Comparison of ENCODE assay signal across 16 mouse cellular contexts in the genomic region with DNA sequence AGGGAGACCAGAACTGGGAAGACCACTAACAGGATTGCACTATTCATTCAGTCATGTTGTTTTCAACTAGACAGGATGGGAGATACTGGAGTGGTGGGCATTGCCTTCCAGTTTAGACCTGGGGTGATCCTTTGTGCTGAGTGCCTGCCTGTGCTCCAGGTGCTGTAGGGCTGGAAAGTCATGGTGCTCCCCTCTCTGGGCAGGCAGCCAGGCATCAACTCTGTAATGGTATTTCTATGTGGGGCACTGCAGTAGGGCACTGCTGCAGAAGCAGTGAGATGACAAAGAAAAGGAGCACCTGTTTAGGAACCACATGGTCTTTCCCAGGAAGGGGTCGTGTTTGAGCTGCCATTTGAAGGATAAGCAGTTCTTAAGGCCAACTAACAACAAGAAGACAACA. TPM values are rescaled to one million over a fixed set of nuclear protein-coding genes. Genes with fewer than 3 reads are reported as not detected.
DNase-seq lines count a peak whose midpoint lies in the region; ATAC-seq and TF ChIP-seq lines count a peak whose summit lies in the region.
"Had no signal": no experiment of that assay in that cellular context is flagged by ENCODE, and none has a peak within 500 bp of the region (broad histone marks: within the 10 kb centered on the region; RNA-seq: fewer than 3 reads in every experiment).

No protein-coding gene starts in this region.

- H3K27me3 ChIP-seq in heart, embryonic 16.5 days (ENCODE audit: control insufficient read depth, insufficient read depth, low read length), result no peaks in the 10 kb centered on the region
- no peaks in the 10 kb centered on the region for H3K27me3 ChIP-seq in heart, embryonic 10.5 days (ENCODE audit: insufficient read depth, poor library complexity, severe bottlenecking)
- no peaks in the 10 kb centered on the region for H3K27me3 ChIP-seq in MEL (ENCODE audit: control insufficient read depth in 1 of 2, insufficient read depth in 2 of 2, low read length in 2 of 2)
- no peaks in the 10 kb centered on the region for H3K27me3 ChIP-seq in forebrain, postnatal 0 days (ENCODE audit: insufficient read depth, low read length)
- H3K27me3 ChIP-seq: CH12.LX; liver, embryonic 15.5 days; midbrain, embryonic 15.5 days; neural tube, embryonic 12.5 days; Patski had no signal

- H3K4me1 ChIP-seq in heart, embryonic 16.5 days (ENCODE audit: control insufficient read depth, insufficient read depth, low read length), result peaks cover 40% of the 10 kb centered on the region
- H3K4me1 ChIP-seq in heart, embryonic 10.5 days, result peaks cover 34% of the 10 kb centered on the region
- H3K4me1 ChIP-seq in MEL (ENCODE audit: control insufficient read depth in 1 of 2, insufficient read depth in 2 of 2, low read length in 2 of 2), result peaks cover 12 to 18% of the 10 kb centered on the region in 2 experiments
- no peaks in the 10 kb centered on the region; the same call in 1 of the 2 replicates for H3K4me1 ChIP-seq in forebrain, postnatal 0 days (ENCODE audit: insufficient read depth)

- no peak for TF ChIP-seq EP300 in MEL (IDR thresholded peaks at IDR 0.05; ENCODE audit: low read depth in 1 of 2, low read length in 2 of 2)

- H3K9me3 ChIP-seq in heart, embryonic 16.5 days (replicated peaks; ENCODE audit: control insufficient read depth, low read length), result no peaks in the 10 kb centered on the region
- no peaks in the 10 kb centered on the region for H3K9me3 ChIP-seq in heart, embryonic 10.5 days
- no peaks in the 10 kb centered on the region for H3K9me3 ChIP-seq in MEL (replicated peaks; ENCODE audit: insufficient read depth, low read length)
- no peaks in the 10 kb centered on the region for H3K9me3 ChIP-seq in forebrain, postnatal 0 days (ENCODE audit: low read length)
- H3K9me3 ChIP-seq: hindbrain, embryonic 10.5 days; liver, embryonic 15.5 days; midbrain, embryonic 15.5 days; neural tube, embryonic 12.5 days had no signal

- no peaks in the 10 kb centered on the region for H3K36me3 ChIP-seq in heart, embryonic 16.5 days (ENCODE audit: control insufficient read depth, insufficient read depth)
- no peaks in the 10 kb centered on the region for H3K36me3 ChIP-seq in heart, embryonic 10.5 days
- H3K36me3 ChIP-seq in MEL (ENCODE audit: control insufficient read depth in 1 of 2, insufficient read depth in 2 of 2, low read length in 2 of 2), result peaks cover 0 to 26% of the 10 kb centered on the region in 2 experiments; a peak in 2 of 4 replicates
- H3K36me3 ChIP-seq in forebrain, postnatal 0 days (ENCODE audit: insufficient read depth), result no peaks in the 10 kb centered on the region
- H3K36me3 ChIP-seq: hindbrain, embryonic 10.5 days; liver, embryonic 15.5 days; midbrain, embryonic 15.5 days; neural tube, embryonic 12.5 days had no signal

- no peak overlapping the region for H3K9ac ChIP-seq in heart, embryonic 16.5 days (ENCODE audit: low read length)
- H3K9ac ChIP-seq in MEL (ENCODE audit: control insufficient read depth, low read depth, low read length, poor library complexity, severe bottlenecking), result no peak overlapping the region
- no peak overlapping the region for H3K9ac ChIP-seq in forebrain, postnatal 0 days
- H3K9ac ChIP-seq: liver, embryonic 15.5 days; midbrain, embryonic 15.5 days; neural tube, embryonic 12.5 days had no signal

- peaks cover 9% of the 10 kb centered on the region; the same call in 1 of the 2 replicates for H3K79me2 ChIP-seq in MEL (ENCODE audit: control insufficient read depth, insufficient read depth, low read length, poor library complexity)

- H3K27ac ChIP-seq in heart, embryonic 16.5 days (ENCODE audit: low read length), result peak overlapping the region; percentile 63
- no peak overlapping the region for H3K27ac ChIP-seq in heart, embryonic 10.5 days
- peak overlapping the region; percentile 28; the same call in 1 of the 2 replicates for H3K27ac ChIP-seq in MEL (ENCODE audit: control insufficient read depth, low read depth, low read length)
- H3K27ac ChIP-seq in forebrain, postnatal 0 days (ENCODE audit: low read depth, low read length), result no peak overlapping the region
- H3K27ac ChIP-seq: hindbrain, embryonic 10.5 days; liver, embryonic 15.5 days; midbrain, embryonic 15.5 days; neural tube, embryonic 12.5 days had no signal

- DNase-seq in adrenal gland, postnatal 25 days, result peak; percentile 4
- no peak for DNase-seq in adrenal gland, adult 2 months
- no peak for DNase-seq in heart, embryonic 10.5 days (ENCODE audit: low spot score)
- DNase-seq in MEL (ENCODE audit: low read depth, low spot score), result no peak
- DNase-seq in kidney, postnatal 25 days, result peak; percentile 41 to 47
- no peak for DNase-seq in forebrain, postnatal 0 days
- no peak for DNase-seq in embryo, embryonic 10.5 days (ENCODE audit: low spot score)
- DNase-seq: left cerebral cortex, postnatal 4 days; lung, postnatal 36 days had no signal

- TF ChIP-seq RAD21 in MEL (IDR thresholded peaks at IDR 0.05; ENCODE audit: low read depth, low read length), result no peak

- 13% methylated on average over 1 of the region's 1 CpGs for WGBS in heart, embryonic 16.5 days
- 47% methylated on average over 1 of the region's 1 CpGs for WGBS in heart, embryonic 10.5 days
- WGBS in forebrain, postnatal 0 days, result 37% methylated on average over 1 of the region's 1 CpGs

- TF ChIP-seq POLR2A in MEL (IDR thresholded peaks at IDR 0.05; ENCODE audit: control insufficient read depth in 1 of 2, insufficient read depth in 1 of 2, low read depth in 1 of 2, low read length in 2 of 2, poor library complexity in 1 of 2), result no peak

- TF ChIP-seq CTCF in MEL (IDR thresholded peaks at IDR 0.05 in 2 of 3, conservative IDR thresholded peaks at IDR 0.05 in 1 of 3; ENCODE audit: control insufficient read depth in 1 of 3, insufficient read depth in 1 of 3, low read depth in 2 of 3, low read length in 3 of 3, poor library complexity in 1 of 3, severe bottlenecking in 1 of 3), result no peak
- TF ChIP-seq CTCF in forebrain, postnatal 0 days (IDR thresholded peaks at IDR 0.05; ENCODE audit: low read depth), result no peak

- H3K4me2 ChIP-seq in heart, embryonic 16.5 days (ENCODE audit: low read depth, low read length), result no peak overlapping the region
- no peak overlapping the region for H3K4me2 ChIP-seq in forebrain, postnatal 0 days (ENCODE audit: low read depth)
- H3K4me2 ChIP-seq: liver, embryonic 15.5 days; midbrain, embryonic 15.5 days; neural tube, embryonic 12.5 days had no signal

- H3K4me3 ChIP-seq in heart, embryonic 16.5 days (ENCODE audit: low read length), result no peak overlapping the region
- no peak overlapping the region for H3K4me3 ChIP-seq in heart, embryonic 10.5 days
- no peak overlapping the region for H3K4me3 ChIP-seq in MEL (ENCODE audit: control insufficient read depth in 1 of 2, insufficient read depth in 1 of 2, low read depth in 2 of 2, low read length in 2 of 2)
- H3K4me3 ChIP-seq in forebrain, postnatal 0 days (ENCODE audit: low read depth, low read length), result no peak overlapping the region
- H3K4me3 ChIP-seq: hindbrain, embryonic 10.5 days; liver, embryonic 15.5 days; midbrain, embryonic 15.5 days; neural tube, embryonic 12.5 days had no signal

- peak; percentile 69 for ATAC-seq in heart, embryonic 16.5 days (replicated peaks; ENCODE audit: extremely low read depth, insufficient read depth, low FRiP score)
- no peak for ATAC-seq in forebrain, postnatal 0 days
- ATAC-seq: Patski had no signal

TF ChIP-seq in MEL, 35 proteins besides CTCF, POLR2A, EP300 and RAD21:
- TF ChIP-seq MEF2A (IDR thresholded peaks at IDR 0.05; ENCODE audit: extremely low read depth, insufficient replicate concordance, low read depth, low read length, poor library complexity, severe bottlenecking), result no peak
- no peak for TF ChIP-seq SIN3A (IDR thresholded peaks at IDR 0.05; ENCODE audit: low read length)
- TF ChIP-seq RCOR1 (IDR thresholded peaks at IDR 0.05; ENCODE audit: low read depth, low read length), result no peak
- TF ChIP-seq UBTF (IDR thresholded peaks at IDR 0.05; ENCODE audit: borderline replicate concordance, insufficient read depth, low read depth, low read length), result no peak
- TF ChIP-seq ZNF384 (IDR thresholded peaks at IDR 0.05; ENCODE audit: low read depth, low read length), result no peak
- no peak for TF ChIP-seq ELF1 (IDR thresholded peaks at IDR 0.05; ENCODE audit: low read depth, low read length)
- TF ChIP-seq BHLHE40 (IDR thresholded peaks at IDR 0.05; ENCODE audit: borderline replicate concordance, low read depth, low read length), result no peak
- TF ChIP-seq USF2 (IDR thresholded peaks at IDR 0.05; ENCODE audit: borderline replicate concordance in 1 of 2, insufficient read depth in 1 of 2, low read depth in 1 of 2, low read length in 2 of 2), result no peak
- no peak for TF ChIP-seq POLR2AphosphoS5 (IDR thresholded peaks at IDR 0.05; ENCODE audit: borderline replicate concordance, low read depth, low read length)
- no peak for TF ChIP-seq SMC3 (IDR thresholded peaks at IDR 0.05; ENCODE audit: low read depth, low read length)

RNA-seq across cellular contexts. Expression of a gene that starts 7.9 kb away (rescaled TPM):
- 20.8 and 26.9 TPM in 2 replicates for total RNA-seq in adrenal gland, postnatal 25 days (2021)
- total RNA-seq in adrenal gland, adult 2 months (2021), result 10 to 100 TPM; 19.7 to 21.7 TPM
- 0.97 and 1.6 TPM in 2 replicates for polyA plus RNA-seq in adrenal gland, adult 2 months (2012; rRNA removed)
- polyA plus RNA-seq in heart, embryonic 16.5 days (2015; fragmentation: Nextera tagmentation; extraction: Ambion mirVana), result 28.9 and 30.3 TPM in 2 replicates
- polyA plus RNA-seq in heart, embryonic 10.5 days (2016; fragmentation: Nextera tagmentation; extraction: Ambion mirVana), result 31.7 and 40.6 TPM in 2 replicates
- 5.1 and 6.2 TPM in 2 replicates for total RNA-seq in MEL (2012; rRNA removed)
- 1 to 10 TPM in 1 of 2 experiments, not detected in 1; 9.2 TPM for polyA plus RNA-seq in MEL (2012; ENCODE audit: insufficient read depth in 1 of 2, insufficient read length in 2 of 2, low read depth in 1 of 2, low replicate concordance in 2 of 2, missing spikeins in 1 of 2)
- 7.1 and 7.6 TPM in 2 replicates for total RNA-seq in forebrain, postnatal 0 days (2014; rRNA removed)
- polyA plus RNA-seq in forebrain, postnatal 0 days (2015; fragmentation: Nextera tagmentation; extraction: Ambion mirVana), result 8.1 and 11.0 TPM in 2 replicates

Comparison
In these comparisons a context has a peak if more than half of its experiments do, and no peak if none do; other contexts are left out.
1. DNase-seq: peak in adrenal gland, postnatal 25 days (single experiment) and kidney, postnatal 25 days (2 of 2); none in adrenal gland, adult 2 months (single experiment), heart, embryonic 10.5 days (single experiment), MEL (single experiment), forebrain, postnatal 0 days (single experiment) and embryo, embryonic 10.5 days (single experiment).
2. H3K27ac ChIP-seq: peak in heart, embryonic 16.5 days (single experiment) and MEL (single experiment); none in heart, embryonic 10.5 days (single experiment) and forebrain, postnatal 0 days (single experiment).